Mouse (Mus musculus): Measurements from ENCODE around the gene Ccdc97. TPM values are rescaled to one million over a fixed set of nuclear protein-coding genes. Genes with fewer than 3 reads are reported as not detected.

The Ccdc97 gene
- polyA plus RNA-seq (2012; rRNA removed): 57.9 and 58.5 TPM in 2 replicates

- TF ChIP-seq CTCF (IDR thresholded peaks at IDR 0.05; ENCODE audit: extremely low read depth, insufficient read depth, low read length): no peak
- peak; percentile 78 for TF ChIP-seq POLR2A (IDR thresholded peaks at IDR 0.05; ENCODE audit: extremely low read depth, insufficient read depth, low read length)
- Histone ChIP-seq H3K4me1 (ENCODE audit: control insufficient read depth, insufficient read depth, low read length) (peaks cover 7% of the 10 kb centered on the region), H3K4me3 (ENCODE audit: insufficient read depth, low read length) (peak within 1 kb of the TSS; percentile 52), H3K27ac (ENCODE audit: insufficient read depth, low read length) (peak within 1 kb of the TSS; percentile 42)
Measured at GRCm38 (mm10) chr7:25718788-25719417, at the start of gene Ccdc97. Ccdc97 (minus strand) TSS chr7:25719088.

GRCm38 (mm10) chr7:25768229-25768628, 49.3 kb upstream of the Ccdc97 start:
- Histone ChIP-seq H3K4me1 (ENCODE audit: control insufficient read depth, insufficient read depth, low read length) (no peaks in the 10 kb centered on the region), H3K4me3 (ENCODE audit: insufficient read depth, low read length) (no peak overlapping the region), H3K27ac (ENCODE audit: insufficient read depth, low read length) (no peak overlapping the region)
- TF ChIP-seq CTCF (IDR thresholded peaks at IDR 0.05; ENCODE audit: extremely low read depth, insufficient read depth, low read length) (no peak), POLR2A (IDR thresholded peaks at IDR 0.05; ENCODE audit: extremely low read depth, insufficient read depth, low read length) (no peak)

GRCm38 (mm10) chr7:25766108-25766507, 47.2 kb upstream of the Ccdc97 start:
- TF ChIP-seq CTCF (IDR thresholded peaks at IDR 0.05; ENCODE audit: extremely low read depth, insufficient read depth, low read length) (no peak), POLR2A (IDR thresholded peaks at IDR 0.05; ENCODE audit: extremely low read depth, insufficient read depth, low read length) (no peak)
- Histone ChIP-seq H3K4me1 (ENCODE audit: control insufficient read depth, insufficient read depth, low read length) (no peaks in the 10 kb centered on the region), H3K27ac (ENCODE audit: insufficient read depth, low read length) (no peak overlapping the region), H3K4me3 (ENCODE audit: insufficient read depth, low read length) (no peak overlapping the region)

DNA sequence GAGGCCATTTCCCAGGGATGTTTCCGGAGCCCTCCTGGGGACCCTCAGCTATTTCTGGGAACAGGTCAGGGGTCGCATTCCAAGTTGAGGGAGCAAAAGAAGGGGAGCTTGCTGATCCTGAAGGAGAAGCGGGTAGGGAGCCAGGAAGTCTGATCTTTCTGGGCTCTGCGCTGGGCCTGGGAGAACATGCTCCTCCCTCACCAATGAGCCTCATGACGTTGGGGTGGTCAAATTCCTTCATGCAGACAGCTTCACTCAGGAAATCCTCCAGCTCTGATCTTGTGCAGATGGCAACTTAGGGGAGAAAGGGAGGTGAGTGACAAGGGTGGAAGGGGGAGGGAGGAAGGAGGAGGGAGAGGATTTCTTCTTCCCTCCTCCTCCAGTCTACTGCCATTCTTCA, 45.3 kb upstream of the Ccdc97 start:
- H3K4me1 ChIP-seq (ENCODE audit: control insufficient read depth, insufficient read depth, low read length): no peaks in the 10 kb centered on the region
- no peak for TF ChIP-seq POLR2A (IDR thresholded peaks at IDR 0.05; ENCODE audit: extremely low read depth, insufficient read depth, low read length)
- no peak for TF ChIP-seq CTCF (IDR thresholded peaks at IDR 0.05; ENCODE audit: extremely low read depth, insufficient read depth, low read length)

GRCm38 (mm10) chr7:25763678-25764077, 44.8 kb upstream of the Ccdc97 start:
- TF ChIP-seq POLR2A (IDR thresholded peaks at IDR 0.05; ENCODE audit: extremely low read depth, insufficient read depth, low read length): no peak
- TF ChIP-seq CTCF (IDR thresholded peaks at IDR 0.05; ENCODE audit: extremely low read depth, insufficient read depth, low read length): no peak
- Histone ChIP-seq H3K27ac (ENCODE audit: insufficient read depth, low read length) (no peak overlapping the region), H3K4me1 (ENCODE audit: control insufficient read depth, insufficient read depth, low read length) (no peaks in the 10 kb centered on the region), H3K4me3 (ENCODE audit: insufficient read depth, low read length) (no peak overlapping the region)

More for the DNA sequence above, 45.3 kb upstream of the Ccdc97 start:
- no peak overlapping the region for H3K4me3 ChIP-seq (ENCODE audit: insufficient read depth, low read length)
- no peak overlapping the region for H3K27ac ChIP-seq (ENCODE audit: insufficient read depth, low read length)

DNA sequence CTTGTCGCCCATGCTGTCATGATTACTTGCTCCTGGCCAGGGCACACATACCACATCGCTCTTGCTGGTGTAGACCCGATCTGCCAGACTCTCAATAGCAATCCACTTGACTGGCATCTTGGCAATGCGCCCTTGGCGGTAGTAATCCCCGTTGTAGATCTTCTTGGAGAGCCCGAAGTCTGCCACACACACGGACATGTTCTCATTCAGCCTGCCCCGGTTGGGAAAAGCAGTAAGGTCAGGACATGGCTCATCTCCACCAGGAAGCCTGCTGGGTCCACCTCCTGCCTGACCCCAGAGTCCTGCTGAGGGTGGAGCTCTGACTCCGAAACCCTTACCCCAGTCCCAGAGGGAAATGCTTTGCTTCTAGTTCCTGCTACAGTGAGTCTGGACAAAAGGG, 42.5 kb upstream of the Ccdc97 start:
- Histone ChIP-seq H3K4me1 (ENCODE audit: control insufficient read depth, insufficient read depth, low read length) (no peaks in the 10 kb centered on the region), H3K4me3 (ENCODE audit: insufficient read depth, low read length) (no peak overlapping the region), H3K27ac (ENCODE audit: insufficient read depth, low read length) (no peak overlapping the region)
- TF ChIP-seq CTCF (IDR thresholded peaks at IDR 0.05; ENCODE audit: extremely low read depth, insufficient read depth, low read length) (no peak), POLR2A (IDR thresholded peaks at IDR 0.05; ENCODE audit: extremely low read depth, insufficient read depth, low read length) (no peak)

DNA sequence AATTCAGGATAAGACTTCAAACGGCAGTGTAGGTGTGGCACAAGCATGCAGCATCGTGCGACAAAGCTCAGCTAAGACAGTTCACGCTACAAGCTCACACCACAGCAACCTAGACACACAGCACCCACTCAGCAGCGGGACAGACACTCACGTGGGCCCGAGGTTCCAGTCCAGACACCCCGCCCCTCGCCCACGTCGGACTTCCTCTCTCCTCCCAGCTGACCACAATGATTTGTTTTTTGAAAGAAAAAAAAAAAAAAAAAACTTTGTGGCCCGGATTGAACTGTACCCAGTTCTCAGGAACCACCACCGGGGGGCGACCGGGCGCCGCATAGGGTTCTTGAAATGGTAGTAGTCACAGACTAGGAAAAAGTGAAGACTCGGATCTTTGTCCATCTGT, 37.1 kb upstream of the Ccdc97 start:
- Histone ChIP-seq H3K27ac (ENCODE audit: insufficient read depth, low read length) (peak overlapping the region; percentile 53), H3K4me1 (ENCODE audit: control insufficient read depth, insufficient read depth, low read length) (peaks cover 7% of the 10 kb centered on the region), H3K4me3 (ENCODE audit: insufficient read depth, low read length) (peak overlapping the region; percentile 37)
- TF ChIP-seq CTCF (IDR thresholded peaks at IDR 0.05; ENCODE audit: extremely low read depth, insufficient read depth, low read length): peak; percentile 53
- TF ChIP-seq POLR2A (IDR thresholded peaks at IDR 0.05; ENCODE audit: extremely low read depth, insufficient read depth, low read length): peak; percentile 50

DNA sequence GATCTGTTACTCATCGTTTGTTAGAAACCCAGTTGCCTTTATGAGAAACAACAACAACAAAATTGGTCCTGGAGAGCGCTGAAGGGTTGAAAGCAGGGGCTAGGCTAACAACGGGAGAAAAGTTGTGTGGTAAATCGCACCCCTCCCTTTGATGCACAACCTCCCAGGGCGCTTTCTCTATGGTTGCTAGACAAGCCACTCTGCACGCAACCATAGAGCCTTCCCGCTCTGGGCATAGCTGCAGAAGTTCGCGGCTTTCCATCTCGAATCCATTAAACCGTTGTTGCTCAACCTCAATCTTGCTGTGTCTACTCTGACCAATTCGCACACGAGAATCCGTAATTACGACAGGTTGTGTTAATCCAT, 36.6 kb upstream of the Ccdc97 start:
- TF ChIP-seq CTCF (IDR thresholded peaks at IDR 0.05; ENCODE audit: extremely low read depth, insufficient read depth, low read length): no peak
- no peak for TF ChIP-seq POLR2A (IDR thresholded peaks at IDR 0.05; ENCODE audit: extremely low read depth, insufficient read depth, low read length)

DNA sequence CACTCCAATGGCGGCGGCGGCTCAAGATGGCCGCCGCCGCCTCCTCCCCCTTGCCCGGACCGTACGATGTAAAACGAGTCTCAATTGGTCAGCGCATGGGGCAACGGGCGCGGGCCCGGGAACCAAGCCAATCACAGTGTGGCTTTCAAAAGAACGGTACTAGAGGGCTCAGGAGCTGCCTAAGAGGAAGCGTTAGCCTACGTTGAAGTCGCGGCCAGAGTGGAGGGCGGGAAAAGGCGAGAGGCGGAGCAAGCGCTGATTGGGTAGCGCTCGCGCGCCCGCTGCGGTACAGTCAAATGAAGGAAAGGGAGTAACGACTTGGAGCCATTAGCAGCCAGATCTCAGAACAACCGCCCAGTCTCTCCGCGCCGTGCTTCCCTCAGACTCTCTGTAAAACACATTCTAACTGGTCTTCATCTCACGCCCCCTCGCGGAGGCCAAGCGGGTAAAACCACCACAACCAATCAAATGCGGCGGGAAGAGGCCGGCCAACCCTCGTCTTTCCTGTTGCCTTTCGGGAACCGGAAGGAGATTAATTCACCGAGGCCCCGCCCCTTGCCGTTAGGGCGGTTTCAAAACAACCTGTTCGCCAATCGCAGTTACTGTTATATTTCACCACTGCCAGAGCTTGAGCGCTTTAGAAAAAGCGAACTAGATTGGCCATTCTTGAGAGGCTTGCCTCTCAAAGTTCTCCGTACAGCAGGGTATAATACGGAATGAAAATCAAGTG, 36.0 kb upstream of the Ccdc97 start, which contains the start of gene Hnrnpul1:
Gene Hnrnpul1 (minus strand): TSS at position 20 of the 730 bp plus-strand sequence.
- Histone ChIP-seq H3K27ac (ENCODE audit: insufficient read depth, low read length) (peak within 1 kb of the TSS; percentile 92), H3K4me3 (ENCODE audit: insufficient read depth, low read length) (peak within 1 kb of the TSS; percentile 37), H3K4me1 (ENCODE audit: control insufficient read depth, insufficient read depth, low read length) (peaks cover 7% of the 10 kb centered on the region)
- TF ChIP-seq POLR2A (IDR thresholded peaks at IDR 0.05; ENCODE audit: extremely low read depth, insufficient read depth, low read length) (peak; percentile 53; the same call in 1 of the 2 replicates), CTCF (IDR thresholded peaks at IDR 0.05; ENCODE audit: extremely low read depth, insufficient read depth, low read length) (no peak)

More for the DNA sequence above, 36.6 kb upstream of the Ccdc97 start:
- H3K4me1 ChIP-seq (ENCODE audit: control insufficient read depth, insufficient read depth, low read length): peaks cover 7% of the 10 kb centered on the region
- H3K27ac ChIP-seq (ENCODE audit: insufficient read depth, low read length): peak overlapping the region; percentile 53
- H3K4me3 ChIP-seq (ENCODE audit: insufficient read depth, low read length): peak overlapping the region; percentile 37

- peaks cover 7% of the 10 kb centered on the region for H3K4me1 ChIP-seq (ENCODE audit: control insufficient read depth, insufficient read depth, low read length)
- peak overlapping the region; percentile 92 for H3K27ac ChIP-seq (ENCODE audit: insufficient read depth, low read length)
- H3K4me3 ChIP-seq (ENCODE audit: insufficient read depth, low read length): peak overlapping the region; percentile 37
- TF ChIP-seq POLR2A (IDR thresholded peaks at IDR 0.05; ENCODE audit: extremely low read depth, insufficient read depth, low read length) (0 out of 2 replicates have a peak, but pooled peaks have one; percentile 11), CTCF (IDR thresholded peaks at IDR 0.05; ENCODE audit: extremely low read depth, insufficient read depth, low read length) (no peak)
Measured at GRCm38 (mm10) chr7:25754439-25754737, 35.5 kb upstream of the Ccdc97 start.
